Comparison of ENCODE assay signal across 27 mouse cellular contexts in the genomic region with DNA sequence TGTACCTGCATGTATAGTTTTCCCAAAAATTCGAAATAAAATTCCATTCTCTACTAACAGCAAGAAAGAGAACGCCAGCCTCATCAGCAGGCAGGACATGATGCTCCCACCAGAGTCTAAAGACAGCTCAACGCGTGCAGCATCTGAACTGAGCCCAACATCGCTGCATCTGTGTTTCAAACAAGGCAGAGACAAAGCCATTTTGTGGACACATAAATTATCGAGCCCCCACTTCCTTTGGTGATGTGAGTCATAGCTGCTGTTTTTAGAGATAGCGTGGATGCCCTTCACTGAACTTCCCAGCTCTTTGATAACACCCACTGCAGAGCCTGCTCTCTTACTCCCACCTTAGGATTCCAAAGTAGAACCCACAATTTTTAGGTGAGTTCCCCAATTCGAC. TPM values are rescaled to one million over a fixed set of nuclear protein-coding genes. Genes with fewer than 3 reads are reported as not detected.
DNase-seq lines count a peak whose midpoint lies in the region; ATAC-seq lines count a peak whose summit lies in the region.
"Had no signal": no experiment of that assay in that cellular context is flagged by ENCODE, and none has a peak within 500 bp of the region (broad histone marks: within the 10 kb centered on the region; RNA-seq: fewer than 3 reads in every experiment).

No protein-coding gene starts in this region.

- peaks cover 19% of the 10 kb centered on the region for H3K9me3 ChIP-seq in megakaryocyte, embryonic 14.5 days
- H3K9me3 ChIP-seq: forebrain, embryonic 15.5 days; intestine, embryonic 15.5 days; midbrain, embryonic 12.5 days had no signal

- H3K4me1 ChIP-seq in megakaryocyte, embryonic 14.5 days: peaks cover 59% of the 10 kb centered on the region
- H3K4me1 ChIP-seq: embryonic facial prominence, embryonic 13.5 days; forebrain, embryonic 15.5 days; hindbrain, embryonic 12.5 days; intestine, embryonic 15.5 days; limb, embryonic 13.5 days had no signal

- ATAC-seq in megakaryocyte, adult 5-6 weeks (ENCODE audit: poor library complexity, severe bottlenecking): no peak
- ATAC-seq: forebrain, embryonic 15.5 days; intestine, embryonic 15.5 days had no signal

- H3K4me3 ChIP-seq in megakaryocyte, embryonic 14.5 days (replicated peaks): peak overlapping the region; percentile 15
- H3K4me3 ChIP-seq: embryonic facial prominence, embryonic 13.5 days; forebrain, embryonic 10.5 days; forebrain, embryonic 15.5 days; heart, embryonic 10.5 days; hindbrain, embryonic 12.5 days; intestine, embryonic 15.5 days; layer of hippocampus, adult 2 months; limb, embryonic 13.5 days; midbrain, embryonic 12.5 days had no signal

- DNase-seq in frontal cortex, postnatal 36 days (ENCODE audit: low spot score in 2 of 2): peak; percentile 23 to 43
- no peak for DNase-seq in frontal cortex, postnatal 14 days (ENCODE audit: low spot score in 2 of 2)
- peak; percentile 87 for DNase-seq in brain, adult 2 months (ENCODE audit: low read depth, low spot score)
- DNase-seq in cerebellum, adult 18-20 months: no peak
- DNase-seq in embryo, embryonic 11 days: no peak
- DNase-seq: adrenal gland, postnatal 25 days; cerebellum, adult 8-10 months; cerebellum, postnatal 25 days; gastrocnemius, postnatal 14 days; heart, postnatal 36 days; kidney, adult 2 months; layer of hippocampus, postnatal 36 days; retina, postnatal 1 day; thymus, adult 18-20 months; thymus, postnatal 25 days had no signal

- H3K36me3 ChIP-seq in megakaryocyte, embryonic 14.5 days (replicated peaks; ENCODE audit: low read length): peaks cover 4% of the 10 kb centered on the region
- H3K36me3 ChIP-seq: embryonic facial prominence, embryonic 13.5 days; forebrain, embryonic 10.5 days; forebrain, embryonic 15.5 days; heart, embryonic 10.5 days; hindbrain, embryonic 12.5 days; intestine, embryonic 15.5 days; limb, embryonic 13.5 days; midbrain, embryonic 12.5 days had no signal

- H3K27me3 ChIP-seq in megakaryocyte, embryonic 14.5 days (replicated peaks): peaks cover 21% of the 10 kb centered on the region
- H3K27me3 ChIP-seq: embryonic facial prominence, embryonic 13.5 days; forebrain, embryonic 15.5 days; hindbrain, embryonic 12.5 days; intestine, embryonic 15.5 days; limb, embryonic 13.5 days; midbrain, embryonic 12.5 days had no signal

RNA-seq across cellular contexts. Expression of a gene that starts 16.5 kb away (rescaled TPM):
- polyA plus RNA-seq in megakaryocyte, embryonic 14.5 days (2012; ENCODE audit: insufficient read depth, low replicate concordance): 0.22 TPM in 1 of 2 replicates, not detected in the other
- total RNA-seq in megakaryocyte, adult 5-6 weeks (2015): 11.7 and 12.7 TPM in 2 replicates
- 4.9 and 6.0 TPM in 2 replicates for total RNA-seq in megakaryocyte, adult 5-6 weeks (2017)
- total RNA-seq: gastrocnemius, postnatal 14 days had no signal
- polyA plus RNA-seq: embryonic facial prominence, embryonic 13.5 days; kidney, embryonic 16.5 days had no signal

Comparison
In these comparisons a context has a peak if more than half of its experiments do, and no peak if none do; other contexts are left out.
1. DNase-seq: peak in frontal cortex, postnatal 36 days (2 of 2) and brain, adult 2 months (single experiment); none in frontal cortex, postnatal 14 days (0 of 2), cerebellum, adult 18-20 months (0 of 2) and embryo, embryonic 11 days (single experiment).